Mouse (Mus musculus) ES-E14 (cell line): Measurements from ENCODE around the gene Slc38a1.

Experiments used
- HCFC1 ChIP-seq: IDR thresholded peaks from 2 replicates; pipeline ENCODE4 v1.6.1; 2012; ENCODE audit warnings: low read length, inconsistent platforms, borderline replicate concordance; ENCODE audit not compliant: insufficient read depth
- ZNF384 ChIP-seq: IDR thresholded peaks from 2 replicates; pipeline ENCODE4 v1.6.1; 2012; ENCODE audit warnings: low read depth, low read length, inconsistent platforms

GRCm38 (mm10) chr15:96653011-96653410 is 10.3 kb upstream of the Slc38a1 start:
- TF ChIP-seq ZNF384: 0 out of 2 replicates have a peak, but pooled peaks have one; percentile 31
- TF ChIP-seq HCFC1: no peak
